Mouse (Mus musculus): Measurements from ENCODE around the gene Insl5.

Insl5 gene

GRCm38 (mm10) chr4:103026621-103027020, at the start of gene Insl5:
Gene Insl5, minus strand, starts transcription at chr4:103026842.
- no peak for DNase-seq

GRCm38 (mm10) chr4:103070631-103071030, 44.0 kb upstream of the Insl5 start:
- no peak for DNase-seq

GRCm38 (mm10) chr4:103067906-103068655, 41.4 kb upstream of the Insl5 start:
- DNase-seq = no peak

GRCm38 (mm10) chr4:103064976-103065375, 38.3 kb upstream of the Insl5 start:
- no peak for DNase-seq

- DNase-seq = no peak
Observed at GRCm38 (mm10) chr4:103064421-103064820, 37.8 kb upstream of the Insl5 start.

- no peak for DNase-seq
Observed at GRCm38 (mm10) chr4:103056909-103057308, 30.3 kb upstream of the Insl5 start.

- DNase-seq = no peak
Observed at GRCm38 (mm10) chr4:103048046-103048445, 21.4 kb upstream of the Insl5 start.

- no peak for DNase-seq
Observed at GRCm38 (mm10) chr4:103042997-103043396, 16.4 kb upstream of the Insl5 start.

GRCm38 (mm10) chr4:103039838-103040191, 13.2 kb upstream of the Insl5 start:
- no peak for DNase-seq

- no peak for DNase-seq
Observed at GRCm38 (mm10) chr4:103039103-103039837, 12.6 kb upstream of the Insl5 start.

GRCm38 (mm10) chr4:103028177-103029088, 1.8 kb upstream of the Insl5 start:
- DNase-seq = no peak

- no peak for DNase-seq
Observed at GRCm38 (mm10) chr4:103027745-103028144, 1.1 kb upstream of the Insl5 start.

- no peak for DNase-seq
Observed at GRCm38 (mm10) chr4:103013490-103013889, 13.2 kb downstream of the Insl5 start.

- DNase-seq = no peak
Observed at GRCm38 (mm10) chr4:103011823-103012222, 14.8 kb downstream of the Insl5 start.

GRCm38 (mm10) chr4:103010734-103011133, 15.9 kb downstream of the Insl5 start:
- DNase-seq = no peak

- DNase-seq = no peak
Observed at GRCm38 (mm10) chr4:103006943-103007418, 19.7 kb downstream of the Insl5 start.

GRCm38 (mm10) chr4:103006266-103006665, 20.4 kb downstream of the Insl5 start:
- DNase-seq = no peak

- no peak for DNase-seq
Observed at GRCm38 (mm10) chr4:103005190-103005945, 21.3 kb downstream of the Insl5 start.

GRCm38 (mm10) chr4:103004681-103005080, 22.0 kb downstream of the Insl5 start:
- no peak for DNase-seq

GRCm38 (mm10) chr4:102991685-102992084, 35.0 kb downstream of the Insl5 start:
- DNase-seq = no peak

- DNase-seq = no peak
Observed at GRCm38 (mm10) chr4:102990595-102991340, 35.9 kb downstream of the Insl5 start.

- DNase-seq = no peak
Observed at GRCm38 (mm10) chr4:102990016-102990415, 36.6 kb downstream of the Insl5 start.
